Mouse (Mus musculus): ENCODE measurements around the gene Tbx1.

Tbx1 gene

GRCm38 (mm10) chr16:18589804-18590790 is at the start of gene Tbx1:
Gene Tbx1 (minus strand): TSS chr16:18590671.
- no peak for DNase-seq

DNA sequence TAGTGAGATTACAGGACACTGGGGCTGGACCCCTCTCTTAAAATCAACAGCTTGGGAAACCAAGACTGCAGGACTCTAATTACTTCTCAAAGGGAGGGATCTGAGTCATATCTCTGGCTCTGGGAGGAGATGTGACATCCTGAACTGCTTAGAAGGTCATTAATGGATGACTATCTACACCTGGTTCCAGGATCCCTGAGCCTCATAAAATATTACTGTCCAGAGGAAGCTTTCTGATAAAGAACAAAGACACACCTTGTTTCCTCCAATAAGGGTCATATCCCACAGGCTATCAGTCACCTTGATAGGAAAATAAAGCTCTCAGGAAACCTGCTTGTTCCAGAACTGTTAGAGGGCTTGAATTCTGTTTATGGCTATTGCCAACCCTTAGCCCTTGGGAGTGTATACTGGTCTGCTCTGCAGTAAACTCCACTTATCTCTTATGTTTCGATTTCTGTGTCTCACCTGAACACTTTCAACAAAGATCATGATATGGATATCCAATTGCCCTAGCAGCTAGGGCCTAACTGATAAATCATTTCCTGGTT is 49.0 kb upstream of the Tbx1 start:
- no peak for DNase-seq

- DNase-seq: no peak
Observed at GRCm38 (mm10) chr16:18638396-18638795, 47.9 kb upstream of the Tbx1 start.

GRCm38 (mm10) chr16:18636804-18637203 is 46.3 kb upstream of the Tbx1 start:
- no peak for DNase-seq

GRCm38 (mm10) chr16:18636401-18636800 is 45.9 kb upstream of the Tbx1 start:
- DNase-seq: no peak

DNA sequence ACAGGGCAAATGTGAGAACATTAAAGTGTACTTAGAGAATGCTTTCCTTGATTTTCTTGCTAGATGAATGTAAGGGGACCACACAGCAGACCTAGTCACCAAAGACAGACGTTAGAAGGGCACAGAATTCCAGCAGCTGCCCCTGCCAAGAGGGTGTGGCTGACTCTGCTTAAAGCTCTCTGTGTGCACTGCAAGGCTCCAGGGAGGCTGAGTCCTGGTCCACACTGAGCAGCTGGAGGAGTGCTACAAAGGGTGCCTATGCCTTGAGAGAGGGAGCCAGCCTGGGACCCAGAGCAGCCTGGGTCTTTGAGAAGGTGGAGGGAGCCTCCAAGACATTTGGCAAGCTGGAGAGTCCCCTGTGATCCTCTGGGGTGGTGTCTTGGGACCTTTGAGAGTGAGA is 42.9 kb upstream of the Tbx1 start:
- no peak for DNase-seq

- DNase-seq: no peak
Observed at GRCm38 (mm10) chr16:18632816-18633215, 42.3 kb upstream of the Tbx1 start.

DNA sequence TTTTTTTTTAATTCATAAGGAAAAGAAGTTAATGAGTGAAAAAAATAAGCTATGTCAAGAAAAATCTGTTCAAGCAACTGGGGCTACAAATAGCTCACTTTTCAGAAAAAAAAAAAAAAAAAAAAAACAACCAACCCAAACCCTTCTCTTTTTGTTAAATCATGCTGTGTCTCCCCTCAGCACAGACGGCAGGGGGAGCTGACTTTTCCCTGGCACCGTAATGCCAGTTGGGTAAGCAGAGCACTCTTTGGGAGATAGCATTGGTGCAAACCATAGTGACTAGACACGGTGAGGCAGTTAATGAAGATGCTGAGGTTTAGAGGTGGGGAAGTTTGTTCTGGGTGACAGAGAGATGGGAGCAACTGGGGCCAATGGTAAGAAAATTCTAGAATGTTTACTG is 41.6 kb upstream of the Tbx1 start:
- no peak for DNase-seq

DNA sequence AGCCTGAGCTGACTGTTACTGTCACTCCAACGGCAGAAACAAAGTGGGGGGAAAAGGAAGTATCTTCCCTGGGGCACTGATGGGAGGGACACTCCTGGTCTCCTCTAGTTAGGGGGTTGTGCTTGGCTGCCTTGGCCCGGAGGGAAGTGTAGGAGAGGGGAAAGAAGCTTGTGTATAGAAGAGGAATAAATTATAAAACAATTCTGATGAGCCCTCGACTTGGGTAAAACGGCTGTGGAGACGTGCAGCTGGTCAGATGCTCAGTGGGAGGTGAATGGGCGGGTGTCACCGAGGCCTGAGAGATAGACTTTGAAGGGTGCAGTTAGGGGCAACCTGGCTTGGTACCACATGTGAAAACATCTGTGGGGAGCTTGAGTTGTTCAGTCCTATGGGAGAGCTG is 40.7 kb upstream of the Tbx1 start:
- DNase-seq: no peak

DNA sequence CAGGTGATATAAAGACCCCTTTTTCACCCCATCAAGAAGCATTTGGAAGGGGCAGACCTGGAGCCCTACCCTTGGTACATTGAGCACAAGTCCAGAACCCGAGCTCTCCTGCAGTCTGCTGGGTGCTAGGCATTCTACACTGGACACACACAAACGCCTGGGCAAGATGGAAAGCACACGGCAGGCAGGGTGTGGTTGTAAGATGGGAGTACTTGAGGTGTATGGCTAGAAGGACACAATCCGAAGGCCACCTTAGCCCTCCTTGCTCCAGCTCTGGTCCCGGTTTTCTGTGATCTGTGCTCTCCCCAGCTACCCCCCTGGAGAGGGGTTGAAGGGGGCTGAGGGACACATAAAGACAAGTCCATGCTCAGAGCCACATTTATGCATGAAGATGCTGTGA is 39.8 kb upstream of the Tbx1 start:
- no peak for DNase-seq

DNA sequence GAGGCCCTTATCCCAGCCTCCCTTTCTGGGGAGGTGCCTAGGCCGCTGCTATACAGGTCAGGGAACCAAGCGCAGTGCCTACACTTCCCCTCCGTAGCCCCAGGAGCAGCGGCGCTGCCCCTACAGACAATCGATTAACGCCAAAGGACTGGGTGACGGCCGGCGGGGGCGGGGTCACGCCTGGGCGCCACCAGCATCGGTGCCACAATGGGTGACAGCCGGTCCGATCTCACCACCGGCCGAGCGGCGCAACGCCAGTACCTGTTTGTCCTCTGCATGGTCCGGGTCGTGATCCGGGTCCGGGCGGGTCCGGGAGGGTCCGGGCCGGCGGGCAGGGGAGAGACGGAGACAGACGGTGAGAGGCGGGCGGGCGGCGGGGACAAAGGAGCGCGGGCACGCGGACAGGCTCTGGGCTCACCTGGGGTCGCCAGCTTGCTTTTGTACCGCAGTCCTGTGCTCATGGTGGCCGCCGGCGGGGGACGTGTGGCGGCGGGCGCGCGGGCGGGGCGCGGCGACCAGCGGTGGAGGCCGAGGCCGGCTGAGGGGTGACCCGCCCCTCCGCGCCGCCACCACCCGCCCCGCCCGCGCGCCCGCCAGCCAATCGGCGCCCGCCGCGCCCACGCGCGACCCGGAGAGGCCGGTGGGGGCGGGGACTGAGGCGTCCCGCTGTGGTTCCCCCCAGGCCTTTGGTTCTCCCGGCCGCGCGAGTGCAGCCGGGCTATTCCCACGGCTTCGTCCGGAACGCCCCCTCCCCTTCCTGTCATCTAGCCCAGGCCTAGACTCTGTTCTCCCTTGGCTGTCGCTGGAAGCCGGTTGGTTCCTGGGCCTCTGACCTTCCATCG is 39.1 kb upstream of the Tbx1 start, which contains the start of gene Sept5:
Sept5 (minus strand) TSS at position 565 of the 842 bp plus-strand sequence.
- peak; percentile 26 for DNase-seq

DNA sequence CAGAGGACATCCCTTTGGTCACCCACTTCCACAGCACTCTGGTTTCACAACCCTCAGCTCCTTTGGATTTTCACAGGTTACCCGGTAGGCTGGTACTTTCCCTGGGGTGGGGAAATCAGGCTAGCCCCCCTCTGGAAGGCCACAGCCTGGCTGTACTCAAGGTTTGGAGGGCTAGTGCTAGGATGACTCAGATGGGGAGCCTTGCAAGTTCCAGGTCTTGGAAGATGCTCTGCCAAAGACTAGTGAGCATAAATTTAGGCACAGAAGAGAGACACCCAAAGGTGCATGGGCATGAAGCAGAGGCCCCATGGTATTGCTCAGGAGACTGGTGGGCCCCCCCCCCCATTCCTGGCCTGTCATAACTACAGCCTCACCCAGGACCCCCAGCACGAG is 38.5 kb upstream of the Tbx1 start:
- no peak for DNase-seq

DNA sequence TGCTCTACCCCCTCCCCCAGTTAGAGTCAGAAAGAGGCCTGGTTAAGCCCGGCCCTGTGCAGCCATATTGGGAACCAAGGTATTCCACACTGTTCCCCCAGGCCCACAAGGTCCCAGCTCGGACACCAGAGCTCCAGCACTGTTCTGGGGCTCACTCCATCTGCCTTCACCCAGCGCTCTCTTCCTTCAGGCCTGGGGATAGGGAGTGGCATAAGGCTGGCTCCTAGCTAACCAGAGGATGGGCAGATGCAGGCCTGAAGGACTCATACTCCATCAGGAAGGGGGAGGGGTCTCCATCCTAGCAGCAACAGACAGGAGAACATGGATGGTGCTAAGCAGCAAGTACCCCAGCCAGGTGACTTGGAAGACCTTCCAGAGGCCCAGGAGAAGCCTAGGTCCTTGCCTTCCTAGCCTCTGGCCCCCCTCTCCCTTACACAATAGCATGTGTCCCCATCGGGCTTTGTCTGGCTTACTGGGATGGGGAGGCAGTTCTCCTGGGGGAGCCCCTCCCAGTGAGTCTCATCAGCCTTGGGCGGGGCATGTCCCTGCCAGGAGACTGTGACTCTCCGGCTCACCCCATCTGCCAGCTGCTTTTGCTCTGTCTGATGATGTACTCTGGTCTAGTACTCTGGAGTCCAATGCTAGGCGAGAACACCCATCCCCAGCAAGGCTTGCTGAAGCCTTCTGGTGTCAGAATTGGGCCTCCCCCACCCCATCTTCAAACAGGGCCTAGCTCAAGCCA is 37.9 kb upstream of the Tbx1 start:
- DNase-seq: no peak

DNA sequence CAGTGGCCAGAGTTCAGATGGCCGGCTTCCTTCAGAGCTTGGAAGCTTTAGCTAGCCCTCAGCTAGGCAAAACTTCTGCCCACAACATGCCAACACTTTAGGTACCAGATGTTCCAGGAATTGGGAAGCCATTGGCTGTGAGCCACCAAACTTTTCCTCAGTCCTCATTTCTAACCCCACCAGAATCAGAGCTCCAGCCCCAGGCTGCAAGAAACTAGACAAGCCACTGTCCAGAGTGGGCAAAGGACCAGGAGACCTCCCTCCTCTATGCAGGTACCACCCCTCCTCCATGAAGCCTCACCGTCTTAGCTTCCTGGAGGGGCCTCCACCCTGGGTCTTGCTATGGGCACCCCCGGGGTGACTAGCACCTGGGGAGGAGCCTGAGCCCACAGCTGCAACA is 36.7 kb upstream of the Tbx1 start:
- DNase-seq: no peak

DNA sequence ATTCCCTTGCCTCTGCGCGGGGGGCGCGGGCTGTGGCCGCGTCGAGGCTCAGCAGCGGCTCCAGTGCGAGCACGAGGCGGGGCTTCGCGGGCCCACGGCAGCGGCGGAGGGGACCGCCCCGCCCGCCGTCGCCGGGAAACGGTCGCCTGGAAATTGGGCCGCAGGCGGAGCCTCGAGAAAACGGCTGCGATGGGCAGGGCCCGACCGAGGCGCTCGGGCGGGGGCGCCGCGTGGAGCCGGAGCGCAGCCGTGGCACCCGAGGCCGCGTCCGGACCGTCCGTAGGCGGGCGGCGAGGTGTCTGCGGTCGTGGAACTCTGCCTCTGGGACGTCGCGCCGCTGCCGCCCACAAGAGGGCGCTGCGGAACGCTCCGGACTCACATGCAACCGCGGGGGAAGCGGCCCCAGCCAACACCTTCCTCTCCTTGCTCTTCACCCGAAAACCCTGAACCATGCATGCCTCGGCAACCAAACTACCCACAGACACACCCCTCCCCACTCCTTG is 36.0 kb upstream of the Tbx1 start, which contains the start of gene Gm49601:
Gm49601 (minus strand) TSS at position 52 of the 503 bp plus-strand sequence.
- DNase-seq: peak; percentile 63

- DNase-seq: no peak
Observed at GRCm38 (mm10) chr16:18625791-18626311, 35.4 kb upstream of the Tbx1 start.

DNA sequence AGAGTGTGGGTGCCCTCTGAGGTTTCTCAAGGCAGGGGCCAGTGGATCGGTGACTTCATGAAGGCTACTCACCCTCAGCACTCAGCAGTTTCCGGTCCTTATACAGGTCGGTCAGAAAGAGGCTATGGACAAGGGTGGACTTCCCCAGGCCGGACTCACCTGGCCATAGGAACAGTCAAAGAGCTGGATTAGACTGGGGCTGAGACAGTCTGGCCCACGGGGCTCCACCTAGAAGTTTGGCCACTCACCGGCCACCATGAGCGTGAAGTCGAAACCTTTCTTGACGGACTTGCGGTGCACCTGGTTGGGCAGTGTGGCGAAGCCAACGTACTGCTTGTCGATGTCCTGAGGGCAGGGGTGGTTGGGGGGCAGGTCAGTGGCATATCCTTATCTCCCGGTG is 34.6 kb upstream of the Tbx1 start:
- DNase-seq: no peak

DNA sequence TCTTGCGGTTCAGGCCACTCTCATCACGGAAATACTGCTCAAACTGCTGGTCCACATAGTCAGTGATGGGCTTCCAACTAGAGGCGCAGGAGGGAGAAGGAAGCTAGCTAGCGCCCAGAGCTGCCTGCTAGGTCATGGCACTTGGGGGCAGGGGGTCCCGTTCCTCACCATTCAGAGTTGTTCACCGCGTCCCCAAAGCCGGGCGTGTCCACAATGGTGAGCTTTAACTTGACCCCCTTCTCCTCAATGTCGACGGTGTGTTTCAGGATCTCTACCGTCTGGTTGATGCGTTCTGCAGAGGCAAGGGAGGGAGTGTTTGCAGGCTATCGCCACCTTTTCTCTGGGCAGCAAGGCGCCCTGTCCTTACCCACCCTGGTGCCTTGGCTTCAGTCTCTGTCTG is 34.2 kb upstream of the Tbx1 start:
- DNase-seq: no peak

DNA sequence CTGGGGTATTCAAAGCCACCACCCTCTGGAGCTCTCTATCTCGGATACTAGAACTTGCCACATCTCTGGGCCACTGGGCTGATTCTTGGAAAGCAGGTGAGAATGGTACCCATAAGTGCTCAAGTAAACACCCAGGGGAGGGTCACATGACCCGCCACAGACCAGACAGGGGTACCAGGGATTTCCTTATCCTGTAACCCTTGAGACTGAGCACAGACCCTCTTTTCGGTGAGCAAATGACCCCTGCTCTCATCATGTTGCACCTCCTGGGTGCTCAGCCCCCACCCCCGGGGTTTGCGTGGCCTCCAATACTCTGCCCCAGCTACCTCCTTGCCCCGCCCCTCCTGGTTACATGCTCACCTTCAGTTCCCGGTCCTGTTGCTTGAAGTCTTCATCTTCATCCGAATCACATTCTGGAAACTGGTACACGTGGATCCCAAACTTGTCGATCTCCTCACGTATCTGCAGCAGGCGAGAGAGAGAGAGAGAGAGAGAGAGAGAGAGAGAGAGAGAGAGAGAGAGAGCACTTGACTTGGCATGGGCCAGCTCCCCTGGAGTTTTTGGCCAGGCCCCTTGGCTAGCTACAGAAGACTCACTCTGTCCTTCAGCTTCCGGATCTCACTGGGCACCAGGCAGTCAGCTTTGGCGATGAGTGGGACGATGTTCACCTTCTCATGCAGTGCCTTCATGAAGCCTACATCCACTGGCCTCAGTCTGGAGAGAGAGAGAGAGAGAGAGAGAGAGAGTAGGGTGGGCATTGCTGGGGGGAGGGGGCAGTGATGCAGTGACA is 33.5 kb upstream of the Tbx1 start:
- no peak for DNase-seq

GRCm38 (mm10) chr16:18622916-18623750 is 32.7 kb upstream of the Tbx1 start:
- DNase-seq: no peak

Measured in kidney, adult 11 months (tissue).